In genomic region chr3:107632786-107633185, GRCm38 (mm10) we compare ENCODE assay signal across 38 mouse cellular contexts. TPM values are rescaled to one million over a fixed set of nuclear protein-coding genes. Genes with fewer than 3 reads are reported as not detected.
"Had no signal": no experiment of that assay in that cellular context is flagged by ENCODE, and none has a peak within 500 bp of the region (broad histone marks: within the 10 kb centered on the region; RNA-seq: fewer than 3 reads in every experiment).

No protein-coding gene starts in this region.

- ATAC-seq: hindbrain, embryonic 16.5 days; inflammation-experienced regulatory T-cells, adult 6 months; intestine, embryonic 15.5 days; liver, embryonic 12.5 days had no signal

- H3K9ac ChIP-seq: liver, embryonic 14.5 days had no signal

- H3K27me3 ChIP-seq: heart, embryonic 13.5 days; heart, embryonic 15.5 days; hindbrain, embryonic 12.5 days; intestine, embryonic 15.5 days; limb, embryonic 13.5 days; limb, embryonic 15.5 days; liver, embryonic 12.5 days had no signal

- H3K36me3 ChIP-seq: intestine, embryonic 15.5 days had no signal

- DNase-seq: gastrocnemius, adult 2 months; gastrocnemius, postnatal 10 days; gastrocnemius, postnatal 25 days; heart, postnatal 14 days; heart, postnatal 36 days; kidney, postnatal 10 days; kidney, postnatal 25 days; layer of hippocampus, postnatal 36 days; left cerebral cortex, postnatal 4 days had no signal

- H3K9me3 ChIP-seq: heart, embryonic 13.5 days; heart, embryonic 15.5 days; hindbrain, embryonic 10.5 days; hindbrain, embryonic 12.5 days; intestine, embryonic 15.5 days; limb, embryonic 13.5 days; limb, embryonic 15.5 days; liver, embryonic 12.5 days had no signal

RNA-seq across cellular contexts. Expression of gene Gm10961, which starts 1.7 kb away (rescaled TPM):
- total RNA-seq: gastrocnemius, adult 2 months; gastrocnemius, postnatal 10 days; gastrocnemius, postnatal 25 days; gastrocnemius, postnatal 4 days; granulocyte monocyte progenitor cell, adult 5-6 weeks; heart, adult 8-10 months; heart, postnatal 14 days; heart, postnatal 36 days; layer of hippocampus, adult 2 months; layer of hippocampus, postnatal 10 days; layer of hippocampus, postnatal 36 days; left cerebral cortex, adult 18-20 months; left cerebral cortex, adult 8-10 months; left cerebral cortex, postnatal 10 days; left cerebral cortex, postnatal 25 days; left cerebral cortex, postnatal 4 days; liver, adult 2 months had no signal
- polyA plus RNA-seq: frontal cortex, adult 2 months; heart, embryonic 11.5 days; heart, embryonic 13.5 days; heart, embryonic 15.5 days; heart, postnatal 0 days; hindbrain, embryonic 10.5 days; hindbrain, embryonic 12.5 days; hindbrain, embryonic 14.5 days; hindbrain, embryonic 16.5 days; inflammation-experienced regulatory T-cells, adult 6 months; intestine, embryonic 15.5 days; intestine, postnatal 0 days; kidney, embryonic 14.5 days; kidney, embryonic 16.5 days; limb, embryonic 11.5 days; limb, embryonic 13.5 days; limb, embryonic 15.5 days; liver, adult 2 months; liver, embryonic 12.5 days; liver, embryonic 14.5 days had no signal

RNA-seq across cellular contexts. Expression of gene Alx3, which starts 38.0 kb away (rescaled TPM):
- total RNA-seq: gastrocnemius, adult 2 months; gastrocnemius, postnatal 10 days; gastrocnemius, postnatal 25 days; gastrocnemius, postnatal 4 days; granulocyte monocyte progenitor cell, adult 5-6 weeks; heart, adult 8-10 months; heart, postnatal 14 days; heart, postnatal 36 days; liver, adult 2 months had no signal
- polyA plus RNA-seq: heart, postnatal 0 days; hindbrain, embryonic 14.5 days; inflammation-experienced regulatory T-cells, adult 6 months; intestine, postnatal 0 days; kidney, embryonic 16.5 days; liver, adult 2 months; liver, embryonic 14.5 days had no signal
